Mouse (Mus musculus) lung, embryonic 15.5 days (tissue): ENCODE data around the gene Tgm2. TPM values are rescaled to one million over a fixed set of nuclear protein-coding genes. Genes with fewer than 3 reads are reported as not detected.

Experiments
- ATAC-seq: fragments of 200-750 bp; cut with Nextera tagmentation; 2 replicates; pipeline ENCODE4 v1.8.0; 2017; ENCODE audit warnings: moderate number of reproducible peaks, borderline replicate concordance; ENCODE audit not compliant: low FRiP score, low TSS enrichment; ENCODE audit errors: extremely low read depth
- H3K27ac ChIP-seq: fragments of 300-500 bp; sonication (generic); 2 replicates; pipeline ENCODE4 v1.5.1; 2015; ENCODE audit warnings: moderate library complexity, mild to moderate bottlenecking, inconsistent platforms
- H3K27me3 ChIP-seq: fragments of 300-500 bp; sonication (generic); 2 replicates; pipeline ENCODE4 v1.6.1; 2015; ENCODE audit warnings: inconsistent platforms
- H3K36me3 ChIP-seq: fragments of 300-500 bp; sonication (generic); 2 replicates; pipeline ENCODE4 v1.6.1; 2015; ENCODE audit warnings: inconsistent platforms
- H3K4me1 ChIP-seq: fragments of 300-500 bp; sonication (generic); 2 replicates; pipeline ENCODE4 v1.6.1; 2015; ENCODE audit warnings: inconsistent platforms
- H3K4me2 ChIP-seq: fragments of 300-500 bp; sonication (generic); 2 replicates; pipeline ENCODE4 v1.6.1; 2015; ENCODE audit warnings: inconsistent platforms, mild to moderate bottlenecking, moderate library complexity
- H3K4me3 ChIP-seq: fragments of 300-500 bp; sonication (generic); 2 replicates; pipeline ENCODE4 v1.5.1; 2015; ENCODE audit warnings: mild to moderate bottlenecking, inconsistent platforms
- H3K9ac ChIP-seq: fragments of 300-500 bp; sonication (generic); 2 replicates; pipeline ENCODE4 v1.6.1; 2015; ENCODE audit warnings: inconsistent platforms
- H3K9me3 ChIP-seq: fragments of 300-500 bp; sonication (generic); 2 replicates; pipeline ENCODE4 v1.6.1; 2016; ENCODE audit warnings: inconsistent platforms
- WGBS: fragments of 180-500 bp; shearing (Covaris S2); methylation state at CpG from one replicate; pipeline ENCODE4 v1.1.7; 2015; 5-methylcytosine and 5-hydroxymethylcytosine counted together
- polyA plus RNA-seq: library from polyadenylated mRNA; unstranded; fragments of >200 nt; fragmentation: Nextera tagmentation; extraction: Ambion mirVana; gene quantifications from 2 replicates; pipeline ENCODE4 v1.2.1, GENCODE M21; 2015

Gene Tgm2
- polyA plus RNA-seq, 1 experiment from 2014 or later = 70.0 TPM

- H3K4me3 ChIP-seq = no peak overlapping the region
- H3K27me3 ChIP-seq = no peaks in the 10 kb centered on the region
- no peak for ATAC-seq
- H3K4me1 ChIP-seq = peaks cover 25% of the 10 kb centered on the region
- no peak overlapping the region for H3K27ac ChIP-seq
- no peak overlapping the region for H3K4me2 ChIP-seq
- 81% methylated on average over 4 of the region's 4 CpGs for WGBS
- H3K9me3 ChIP-seq = no peaks in the 10 kb centered on the region
- H3K9ac ChIP-seq = no peak overlapping the region
- H3K36me3 ChIP-seq = no peaks in the 10 kb centered on the region
Measured at GRCm38 (mm10) chr2:158178139-158178538, 31.9 kb upstream of the Tgm2 start.

- no peaks in the 10 kb centered on the region for H3K27me3 ChIP-seq
- no peak for ATAC-seq
- H3K9me3 ChIP-seq = no peaks in the 10 kb centered on the region
- no peak overlapping the region for H3K4me3 ChIP-seq
- no peaks in the 10 kb centered on the region for H3K36me3 ChIP-seq
- H3K27ac ChIP-seq = no peak overlapping the region
- WGBS = 79% methylated on average over 3 of the region's 3 CpGs
- peaks cover 25% of the 10 kb centered on the region for H3K4me1 ChIP-seq
- H3K9ac ChIP-seq = no peak overlapping the region
- no peak overlapping the region for H3K4me2 ChIP-seq
Measured at GRCm38 (mm10) chr2:158177574-158177973, 31.3 kb upstream of the Tgm2 start.

GRCm38 (mm10) chr2:158176763-158177162 lies 30.5 kb upstream of the Tgm2 start:
- 88% methylated on average over 9 of the region's 9 CpGs for WGBS

GRCm38 (mm10) chr2:158175433-158175832 lies 29.2 kb upstream of the Tgm2 start:
- H3K4me1 ChIP-seq = peaks cover 26% of the 10 kb centered on the region
- no peak overlapping the region for H3K27ac ChIP-seq
- no peak overlapping the region for H3K9ac ChIP-seq
- ATAC-seq = no peak
- H3K27me3 ChIP-seq = no peaks in the 10 kb centered on the region
- no peak overlapping the region for H3K4me3 ChIP-seq
- no peak overlapping the region for H3K4me2 ChIP-seq
- H3K36me3 ChIP-seq = no peaks in the 10 kb centered on the region
- 31% methylated on average over 3 of the region's 3 CpGs for WGBS
- H3K9me3 ChIP-seq = no peaks in the 10 kb centered on the region

More at GRCm38 (mm10) chr2:158176763-158177162, 30.5 kb upstream of the Tgm2 start:
- Histone ChIP-seq H3K9ac (no peak overlapping the region), H3K36me3 (no peaks in the 10 kb centered on the region), H3K9me3 (no peaks in the 10 kb centered on the region), H3K4me2 (no peak overlapping the region), H3K4me3 (no peak overlapping the region), H3K4me1 (peaks cover 25% of the 10 kb centered on the region), H3K27ac (no peak overlapping the region), H3K27me3 (no peaks in the 10 kb centered on the region)
- no peak for ATAC-seq

GRCm38 (mm10) chr2:158174958-158175357 lies 28.7 kb upstream of the Tgm2 start:
- Histone ChIP-seq H3K4me2 (no peak overlapping the region), H3K4me1 (peaks cover 29% of the 10 kb centered on the region), H3K27ac (no peak overlapping the region), H3K27me3 (no peaks in the 10 kb centered on the region), H3K4me3 (no peak overlapping the region), H3K9ac (no peak overlapping the region), H3K9me3 (no peaks in the 10 kb centered on the region), H3K36me3 (no peaks in the 10 kb centered on the region)
- no peak for ATAC-seq
- WGBS = 76% methylated on average over 15 of the region's 15 CpGs

- no peaks in the 10 kb centered on the region for H3K36me3 ChIP-seq
- ATAC-seq = no peak
- H3K9ac ChIP-seq = no peak overlapping the region
- no peak overlapping the region for H3K27ac ChIP-seq
- H3K4me1 ChIP-seq = peaks cover 29% of the 10 kb centered on the region
- no peaks in the 10 kb centered on the region for H3K27me3 ChIP-seq
- WGBS = 65% methylated on average over 5 of the region's 5 CpGs
- H3K4me2 ChIP-seq = no peak overlapping the region
- H3K4me3 ChIP-seq = no peak overlapping the region
- no peaks in the 10 kb centered on the region for H3K9me3 ChIP-seq
Measured at GRCm38 (mm10) chr2:158174438-158174837, 28.2 kb upstream of the Tgm2 start.

- no peak overlapping the region for H3K9ac ChIP-seq
- H3K4me2 ChIP-seq = no peak overlapping the region
- H3K4me1 ChIP-seq = peaks cover 35% of the 10 kb centered on the region
- H3K4me3 ChIP-seq = no peak overlapping the region
- no peak for ATAC-seq
- WGBS = 78% methylated on average over 2 of the region's 2 CpGs
- H3K27me3 ChIP-seq = no peaks in the 10 kb centered on the region
- no peaks in the 10 kb centered on the region for H3K36me3 ChIP-seq
- H3K9me3 ChIP-seq = no peaks in the 10 kb centered on the region
- no peak overlapping the region for H3K27ac ChIP-seq
Measured at GRCm38 (mm10) chr2:158170394-158170793, 24.2 kb upstream of the Tgm2 start.

- H3K4me1 ChIP-seq = peaks cover 35% of the 10 kb centered on the region
- H3K9ac ChIP-seq = no peak overlapping the region
- no peaks in the 10 kb centered on the region for H3K36me3 ChIP-seq
- no peak overlapping the region for H3K27ac ChIP-seq
- 75% methylated on average over 7 of the region's 7 CpGs for WGBS
- H3K4me3 ChIP-seq = no peak overlapping the region
- H3K9me3 ChIP-seq = no peaks in the 10 kb centered on the region
- ATAC-seq = peak; percentile 24; the same call in 1 of the 2 replicates
- H3K4me2 ChIP-seq = no peak overlapping the region
- no peaks in the 10 kb centered on the region for H3K27me3 ChIP-seq
Measured at GRCm38 (mm10) chr2:158169771-158170170, 23.5 kb upstream of the Tgm2 start.

- Histone ChIP-seq H3K4me3 (no peak overlapping the region), H3K9me3 (no peaks in the 10 kb centered on the region), H3K27ac (peak overlapping the region; percentile 53), H3K4me1 (peaks cover 33% of the 10 kb centered on the region), H3K36me3 (no peaks in the 10 kb centered on the region), H3K9ac (no peak overlapping the region), H3K4me2 (no peak overlapping the region), H3K27me3 (no peaks in the 10 kb centered on the region)
- ATAC-seq = peak; percentile 25; the same call in 1 of the 2 replicates
- 52% methylated on average over 6 of the region's 6 CpGs for WGBS
Measured at GRCm38 (mm10) chr2:158169351-158169750, 23.1 kb upstream of the Tgm2 start.

GRCm38 (mm10) chr2:158168741-158169211 lies 22.5 kb upstream of the Tgm2 start:
- no peaks in the 10 kb centered on the region for H3K36me3 ChIP-seq
- WGBS = 33% methylated on average over 8 of the region's 8 CpGs
- peak overlapping the region; percentile 53 for H3K27ac ChIP-seq
- H3K9me3 ChIP-seq = no peaks in the 10 kb centered on the region
- no peak overlapping the region for H3K4me3 ChIP-seq
- H3K4me2 ChIP-seq = no peak overlapping the region
- peak; percentile 73 for ATAC-seq
- H3K27me3 ChIP-seq = no peaks in the 10 kb centered on the region
- no peak overlapping the region for H3K9ac ChIP-seq
- peaks cover 30% of the 10 kb centered on the region for H3K4me1 ChIP-seq

- Histone ChIP-seq H3K9ac (no peak overlapping the region), H3K36me3 (no peaks in the 10 kb centered on the region), H3K9me3 (no peaks in the 10 kb centered on the region), H3K4me2 (no peak overlapping the region), H3K27me3 (no peaks in the 10 kb centered on the region), H3K27ac (no peak overlapping the region), H3K4me1 (peaks cover 36% of the 10 kb centered on the region), H3K4me3 (no peak overlapping the region)
- no peak for ATAC-seq
- 49% methylated on average over 9 of the region's 9 CpGs for WGBS
Measured at GRCm38 (mm10) chr2:158167496-158168205, 21.4 kb upstream of the Tgm2 start.

- no peak for ATAC-seq
- no peaks in the 10 kb centered on the region for H3K36me3 ChIP-seq
- WGBS = 75% methylated on average over 7 of the region's 7 CpGs
- H3K27ac ChIP-seq = no peak overlapping the region
- no peaks in the 10 kb centered on the region for H3K9me3 ChIP-seq
- H3K9ac ChIP-seq = no peak overlapping the region
- H3K4me3 ChIP-seq = no peak overlapping the region
- H3K4me2 ChIP-seq = no peak overlapping the region
- peaks cover 40% of the 10 kb centered on the region for H3K4me1 ChIP-seq
- no peaks in the 10 kb centered on the region for H3K27me3 ChIP-seq
Measured at GRCm38 (mm10) chr2:158166628-158167027, 20.4 kb upstream of the Tgm2 start.
